Mouse (Mus musculus) cerebellum, adult 9-11 months (tissue): ENCODE data around the gene Zfp950.
A peak's percentile ranks its signal among the peaks of the same experiment; 100 is the strongest.
"Not testable (repeated sequence)": the region's sequence is repeated elsewhere in the genome, so short reads cannot be mapped to it uniquely, and the experiment has no call there.

Source experiments
- DNase-seq: peaks from one replicate; pipeline ENCODE4 v3.0.0; 2022

Gene Zfp950

GRCm38 (mm10) chr19:61140342-61141206 is at the start of gene Zfp950:
Zfp950 (minus strand) TSS chr19:61140840.
- DNase-seq: peak; percentile 88

- DNase-seq: not testable (repeated sequence)
These were observed 43.0 kb upstream of the Zfp950 start, which contains the start of gene Gm6020 for GRCm38 (mm10) chr19:61183590-61183989. Gm6020 (plus strand) TSS chr19:61183890.

- DNase-seq: no peak
These were observed 35.2 kb upstream of the Zfp950 start, which contains the start of gene Gm7102 for GRCm38 (mm10) chr19:61175756-61176324. Gm7102 (minus strand) TSS chr19:61176309.

DNA sequence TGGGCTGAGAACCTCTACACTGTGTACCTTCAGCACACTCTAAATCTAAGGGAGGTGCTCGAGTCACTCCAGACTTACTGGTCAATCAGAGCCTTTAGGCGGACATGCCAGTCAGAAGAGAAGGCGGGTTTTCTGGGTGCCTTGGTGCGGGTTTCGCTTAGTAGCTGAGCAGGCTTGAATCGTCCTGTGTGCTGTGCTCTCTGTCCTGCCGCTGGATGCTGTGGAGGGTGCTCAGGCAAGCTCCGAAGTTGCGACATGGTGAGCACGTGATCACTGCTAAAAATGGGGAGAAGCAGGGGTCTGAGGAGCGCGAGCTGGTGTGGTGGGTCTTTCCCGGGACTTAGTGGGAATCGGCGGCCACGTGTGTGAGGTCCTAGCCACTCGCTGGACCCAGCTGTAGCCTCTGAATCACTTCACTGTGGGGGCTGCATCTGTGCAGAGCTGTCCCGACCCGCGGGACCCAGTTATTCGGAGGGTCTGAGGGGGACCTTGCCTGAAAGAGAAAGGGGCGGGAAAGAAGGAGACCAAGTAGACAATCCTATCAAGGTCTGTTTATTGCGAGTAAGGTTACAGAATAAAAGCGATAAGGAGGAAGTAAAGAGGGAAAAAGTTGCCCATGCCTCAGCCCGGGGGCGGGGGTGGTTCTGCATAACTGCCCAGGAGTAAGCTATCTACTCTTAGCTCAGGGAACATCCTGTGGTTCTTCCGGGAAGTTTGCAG is 11.2 kb upstream of the Zfp950 start:
- no peak for DNase-seq

- DNase-seq: no peak
These were observed 10.7 kb upstream of the Zfp950 start for GRCm38 (mm10) chr19:61151372-61151700.

DNA sequence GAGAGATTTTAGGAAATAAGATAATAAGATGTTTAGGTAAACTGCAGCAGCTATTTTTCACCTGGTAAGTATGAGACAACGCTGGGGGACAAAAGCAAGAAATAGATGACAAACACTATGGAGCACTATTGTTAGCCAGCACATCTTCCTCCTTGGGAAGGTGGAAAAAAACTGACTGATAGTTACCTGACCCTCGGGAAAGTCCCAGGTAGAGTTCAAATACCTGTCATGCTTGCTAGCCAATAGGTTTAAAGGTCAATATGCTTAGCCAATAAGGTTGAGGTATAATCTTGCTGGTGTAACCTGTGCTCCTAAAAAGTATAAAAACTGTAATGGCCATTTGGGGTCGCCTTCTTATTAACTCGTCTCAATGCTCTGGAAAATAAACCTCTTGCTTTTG is 659 bp upstream of the Zfp950 start:
- no peak for DNase-seq

- DNase-seq: no peak
These were observed 2.0 kb downstream of the Zfp950 start for GRCm38 (mm10) chr19:61138655-61139054.

- DNase-seq: no peak
These were observed 9.5 kb downstream of the Zfp950 start for GRCm38 (mm10) chr19:61131096-61131495.

- no peak for DNase-seq
These were observed 30.5 kb downstream of the Zfp950 start for GRCm38 (mm10) chr19:61110184-61110583.

DNA sequence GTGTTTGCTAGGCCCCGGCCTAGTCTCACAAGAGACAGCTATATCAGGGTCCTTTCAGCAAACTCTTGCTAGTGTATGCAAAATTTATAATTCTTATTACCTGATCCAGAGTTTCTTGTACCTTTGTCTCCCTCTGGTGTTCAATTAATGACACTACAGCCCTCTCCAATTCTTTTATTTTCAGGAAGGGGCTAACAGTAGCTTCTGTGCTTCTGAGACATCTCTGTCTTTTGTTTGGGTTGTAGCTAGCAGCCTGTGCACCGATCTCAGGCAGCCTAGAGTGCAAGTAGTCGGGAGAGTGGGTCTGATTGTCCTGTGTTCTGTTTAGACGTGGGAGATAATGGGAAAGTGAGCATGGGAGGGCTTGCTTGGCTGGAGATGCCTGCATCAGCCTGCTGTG is 42.9 kb downstream of the Zfp950 start:
- no peak for DNase-seq

DNA sequence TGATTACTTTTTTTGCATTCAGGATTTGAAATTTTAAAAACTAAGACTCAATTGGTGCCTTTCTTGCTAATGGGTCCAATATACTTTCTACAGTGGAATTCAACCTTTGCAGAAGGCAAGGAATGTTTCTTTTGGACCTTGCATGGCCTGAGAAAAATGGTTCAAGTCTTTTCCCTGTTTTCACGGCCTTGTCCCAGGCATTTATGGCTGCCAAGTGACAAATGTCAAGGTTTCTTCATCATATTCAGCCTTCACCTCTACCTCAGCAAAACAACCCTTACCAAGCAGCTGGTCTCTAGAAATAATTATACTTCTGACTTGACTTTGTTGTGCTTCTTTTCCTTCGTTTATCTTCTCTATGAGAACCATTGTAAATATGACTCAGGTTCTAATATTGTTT is 43.9 kb downstream of the Zfp950 start:
- DNase-seq: no peak

GRCm38 (mm10) chr19:61090541-61090940 is 50.1 kb downstream of the Zfp950 start:
- no peak for DNase-seq

GRCm38 (mm10) chr19:61089001-61089400 is 51.6 kb downstream of the Zfp950 start:
- no peak for DNase-seq

- no peak for DNase-seq
These were observed 52.9 kb downstream of the Zfp950 start for GRCm38 (mm10) chr19:61087781-61088180.

DNA sequence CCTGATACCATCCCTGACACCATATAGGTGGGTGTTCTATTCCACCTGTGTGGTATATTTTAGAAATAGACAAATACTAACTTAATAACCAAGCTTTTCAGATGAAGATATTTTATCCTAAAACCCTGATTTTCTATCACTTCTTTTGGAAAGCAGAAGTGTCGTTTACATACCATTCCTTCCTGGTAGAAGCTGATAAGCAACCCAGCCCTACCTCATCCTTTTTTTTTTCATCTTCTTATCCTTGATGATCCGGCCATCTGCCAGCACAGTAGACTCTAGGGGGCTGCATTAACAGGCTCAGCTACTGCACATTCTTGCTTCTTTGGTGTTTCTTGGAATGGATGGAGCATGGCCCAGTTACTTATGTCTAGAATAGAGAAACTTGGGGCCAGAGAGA is 55.4 kb downstream of the Zfp950 start:
- no peak for DNase-seq

DNA sequence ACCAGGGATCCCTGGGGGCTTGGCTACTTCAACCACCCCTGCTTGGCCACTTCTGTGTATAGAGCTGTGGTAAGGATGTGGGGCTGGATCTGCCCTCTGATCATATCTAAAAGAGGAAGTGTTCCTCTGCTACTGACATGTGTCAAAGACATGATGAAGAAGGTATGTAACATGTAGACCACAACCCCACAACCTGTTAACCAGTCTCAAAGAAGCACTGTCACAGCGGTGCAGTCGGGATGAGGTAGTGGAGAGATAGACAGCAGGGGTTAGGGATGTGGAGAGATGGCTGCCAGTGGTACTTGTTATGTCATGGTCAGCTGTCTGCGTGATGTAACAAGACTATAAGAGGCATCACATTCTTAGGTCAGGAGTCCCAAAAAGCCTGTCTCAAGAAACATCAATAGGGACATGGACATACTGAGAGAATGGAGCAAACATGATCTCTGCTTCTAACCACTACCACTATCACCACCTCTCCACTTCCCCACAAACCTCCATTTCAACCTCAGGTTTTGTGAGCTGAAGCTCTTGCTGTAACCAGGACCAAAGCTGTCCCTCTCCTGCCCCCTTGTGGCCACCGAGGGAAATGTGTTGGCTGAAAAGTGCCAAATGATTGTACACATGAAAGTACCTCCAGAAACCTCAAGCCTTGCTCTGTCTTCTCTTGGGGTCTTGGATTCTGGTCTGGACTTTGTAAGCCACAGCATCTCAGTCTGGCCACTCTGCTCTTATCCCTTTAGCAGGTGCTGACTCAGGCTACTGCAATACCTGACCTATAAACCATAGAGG is 56.3 kb downstream of the Zfp950 start:
- peak; percentile 85 for DNase-seq

DNA sequence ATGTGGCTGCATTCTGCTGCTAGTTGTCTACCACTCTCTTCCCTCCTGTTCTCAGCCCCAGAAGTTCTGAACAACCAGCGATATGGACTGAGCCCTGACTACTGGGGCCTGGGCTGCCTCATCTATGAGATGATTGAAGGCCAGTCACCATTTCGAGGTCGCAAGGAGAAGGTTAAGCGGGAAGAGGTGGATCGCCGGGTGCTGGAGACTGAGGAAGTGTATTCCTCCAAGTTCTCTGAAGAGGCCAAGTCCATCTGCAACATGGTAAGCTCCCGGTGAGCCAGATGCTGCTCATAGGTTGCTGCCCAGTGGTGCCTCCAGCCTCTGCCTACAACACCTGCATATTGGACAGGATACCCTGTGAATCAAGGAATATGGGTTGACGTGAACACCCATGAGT is 57.6 kb downstream of the Zfp950 start:
- no peak for DNase-seq

DNA sequence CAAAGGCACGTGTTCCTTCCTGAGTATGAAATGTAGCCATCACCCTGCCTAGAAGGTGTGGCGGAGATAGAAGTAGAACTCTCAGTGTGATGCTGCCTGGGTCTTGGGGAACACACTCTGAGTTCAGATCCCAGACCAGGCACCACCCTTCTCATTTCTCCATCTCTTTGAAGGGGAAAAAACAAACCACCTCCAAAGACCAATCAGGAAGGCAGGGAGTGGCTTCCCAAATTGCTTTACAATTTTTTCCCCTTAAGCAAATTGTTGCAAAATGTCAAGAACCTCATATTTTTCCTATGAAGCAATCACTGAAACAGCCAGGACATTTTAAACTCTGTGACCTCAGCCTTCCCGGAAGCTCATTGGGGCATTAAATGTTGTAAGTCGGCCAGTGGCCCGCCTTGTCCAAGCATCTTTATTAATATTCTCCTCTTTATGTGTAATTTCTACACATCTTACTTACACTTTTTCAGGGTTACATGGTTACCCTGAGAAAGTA is 60.3 kb downstream of the Zfp950 start:
- no peak for DNase-seq

DNA sequence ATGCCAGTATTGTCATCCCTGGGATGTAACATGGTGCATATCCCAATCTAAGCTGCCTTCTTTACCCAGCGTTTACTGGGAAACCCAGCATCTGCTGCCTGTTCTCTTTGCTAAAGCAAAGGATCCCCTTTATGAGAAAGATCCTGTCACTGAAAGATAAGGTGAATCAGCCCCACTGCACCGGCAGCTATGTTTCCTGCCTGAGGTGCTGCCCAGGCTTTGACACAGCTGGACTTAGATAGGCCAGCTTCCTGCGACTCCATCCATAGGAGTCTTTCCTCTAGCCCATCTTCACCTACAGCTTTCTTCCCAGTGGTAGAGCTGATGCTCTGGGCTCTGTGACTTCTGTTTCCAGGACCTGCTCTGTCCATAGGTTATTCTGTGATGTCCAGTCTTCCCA is 62.0 kb downstream of the Zfp950 start:
- no peak for DNase-seq

GRCm38 (mm10) chr19:61065011-61065410 is 75.6 kb downstream of the Zfp950 start:
- DNase-seq: no peak

GRCm38 (mm10) chr19:61064386-61064785 is 76.3 kb downstream of the Zfp950 start:
- no peak for DNase-seq

- no peak for DNase-seq
These were observed 83.1 kb downstream of the Zfp950 start for GRCm38 (mm10) chr19:61057581-61057980.
